ENCODE assay signal across 1 mouse cellular context in the genomic region with DNA sequence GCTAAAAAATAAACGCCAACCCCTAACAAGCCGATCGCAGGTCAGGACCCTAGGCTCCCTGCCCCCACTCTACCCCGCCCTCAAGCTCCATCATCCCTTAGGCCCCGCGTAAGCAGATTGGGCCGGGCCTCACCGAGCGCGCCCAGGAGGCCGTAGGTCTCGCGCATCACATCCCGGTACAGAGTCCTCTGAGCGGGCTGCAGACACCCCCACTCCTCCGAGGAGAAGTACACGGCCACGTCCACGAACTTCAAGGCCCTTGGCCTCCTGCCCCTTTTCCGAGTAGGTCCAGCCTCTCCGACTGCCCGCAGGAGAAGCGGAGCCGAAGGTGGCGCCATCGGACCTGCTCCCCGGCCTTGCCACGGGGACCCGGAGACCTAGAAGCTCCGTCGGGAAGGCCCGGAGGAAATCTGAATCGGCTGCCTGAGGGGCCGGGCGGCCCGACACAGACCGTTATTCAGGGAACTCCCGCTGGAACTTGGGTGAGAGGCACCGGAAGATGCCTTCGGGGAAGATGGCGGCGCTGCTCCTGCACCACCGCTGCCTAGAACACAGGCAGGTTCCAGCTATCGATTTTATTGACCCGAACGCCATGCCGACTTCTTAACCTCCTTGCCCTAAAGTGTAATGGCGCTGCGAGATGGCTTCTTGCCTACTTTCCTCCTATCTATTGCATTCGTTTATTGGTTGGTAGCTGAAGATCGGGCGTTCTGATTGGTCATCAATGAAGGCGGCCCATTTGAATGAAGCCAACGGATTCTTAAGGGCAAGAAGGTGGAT.
TF ChIP-seq lines count a peak whose summit lies in the region.

Gene Zfp689 (minus strand): TSS at position 638 of the 780 bp plus-strand sequence.

TF ChIP-seq in CH12.LX, 34 proteins besides CTCF, POLR2A, EP300 and RAD21 (continued from another document):
- no peak for TF ChIP-seq POLR2AphosphoS2 (IDR thresholded peaks at IDR 0.05; ENCODE audit: low read depth, low read length)
- no peak for TF ChIP-seq RCOR1 (conservative IDR thresholded peaks at IDR 0.05; ENCODE audit: low read depth, low read length)
- TF ChIP-seq IRF4 (IDR thresholded peaks at IDR 0.05; ENCODE audit: low read depth, low read length), result peak; percentile 53; the same call in 1 of the 2 replicates
- TF ChIP-seq MYC (IDR thresholded peaks at IDR 0.05; ENCODE audit: low read depth, low read length), result peak; percentile 62; the same call in 1 of the 2 replicates
- TF ChIP-seq ETS1 (conservative IDR thresholded peaks at IDR 0.05; ENCODE audit: low read depth, low read length), result no peak
- peak; percentile 79 for TF ChIP-seq SIN3A (IDR thresholded peaks at IDR 0.05; ENCODE audit: low read length)
- no peak for TF ChIP-seq USF1 (IDR thresholded peaks at IDR 0.05; ENCODE audit: low read depth, low read length)
- TF ChIP-seq CHD1 (IDR thresholded peaks at IDR 0.05; ENCODE audit: low read depth, low read length), result no peak; the same call in 1 of the 2 replicates
- no peak for TF ChIP-seq ZC3H11A (IDR thresholded peaks at IDR 0.05; ENCODE audit: low read depth, low read length)
- no peak for TF ChIP-seq USF2 (conservative IDR thresholded peaks at IDR 0.05; ENCODE audit: low read depth, low read length)
- TF ChIP-seq MXI1 (IDR thresholded peaks at IDR 0.05; ENCODE audit: low read depth, low read length), result no peak; the same call in 1 of the 2 replicates
- peak; percentile 91; the same call in 1 of the 2 replicates for TF ChIP-seq E2F4 (IDR thresholded peaks at IDR 0.05; ENCODE audit: insufficient replicate concordance, low read depth, low read length)
- TF ChIP-seq TBP (conservative IDR thresholded peaks at IDR 0.05; ENCODE audit: low read depth, low read length), result peak; percentile 90; the same call in 1 of the 2 replicates
- TF ChIP-seq ZNF384 (IDR thresholded peaks at IDR 0.05; ENCODE audit: low read depth, low read length), result no peak
- peak; percentile 98 for TF ChIP-seq HCFC1 (IDR thresholded peaks at IDR 0.05; ENCODE audit: low read depth, low read length)
- TF ChIP-seq KAT2A (IDR thresholded peaks at IDR 0.05; ENCODE audit: insufficient replicate concordance, low read length), result peak; percentile 98
- peak; percentile 59 for TF ChIP-seq TCF12 (IDR thresholded peaks at IDR 0.05; ENCODE audit: low read depth, low read length)
- no peak for TF ChIP-seq MAFK (IDR thresholded peaks at IDR 0.05; ENCODE audit: insufficient replicate concordance, low read length)
- peak; percentile 32; the same call in 1 of the 2 replicates for TF ChIP-seq ELF1 (IDR thresholded peaks at IDR 0.05; ENCODE audit: low read depth, low read length)
- no peak for TF ChIP-seq SMC3 (IDR thresholded peaks at IDR 0.05; ENCODE audit: low read depth, low read length)
- TF ChIP-seq BHLHE40 (IDR thresholded peaks at IDR 0.05; ENCODE audit: low read depth, low read length), result no peak
TF ChIP-seq in CH12.LX: peak in this region for 17.
